Mouse (Mus musculus): ENCODE measurements around the gene Gm438.
"Not testable (repeated sequence)": the region's sequence is repeated elsewhere in the genome, so short reads cannot be mapped to it uniquely, and the experiment has no call there.

Gm438 gene

GRCm38 (mm10) chr4:144786483-144786882 is at the start of gene Gm438:
Gene Gm438 (minus strand): TSS chr4:144786583.
- DNase-seq (ENCODE audit: low read depth, low spot score), result no peak

- DNase-seq (ENCODE audit: low read depth, low spot score), result no peak
Observed at GRCm38 (mm10) chr4:144824706-144825105, 38.3 kb upstream of the Gm438 start.

- no peak for DNase-seq (ENCODE audit: low read depth, low spot score)
Observed at GRCm38 (mm10) chr4:144823996-144824395, 37.6 kb upstream of the Gm438 start.

GRCm38 (mm10) chr4:144807135-144807534 is 20.8 kb upstream of the Gm438 start:
- DNase-seq (ENCODE audit: low read depth, low spot score), result not testable (repeated sequence)

- no peak for DNase-seq (ENCODE audit: low read depth, low spot score)
Observed at GRCm38 (mm10) chr4:144803633-144804032, 17.2 kb upstream of the Gm438 start.

- no peak for DNase-seq (ENCODE audit: low read depth, low spot score)
Observed at GRCm38 (mm10) chr4:144790141-144790540, 3.8 kb upstream of the Gm438 start.

GRCm38 (mm10) chr4:144782476-144783197 is 3.7 kb downstream of the Gm438 start:
- no peak for DNase-seq (ENCODE audit: low read depth, low spot score)

GRCm38 (mm10) chr4:144765722-144766121 is 20.7 kb downstream of the Gm438 start:
- DNase-seq (ENCODE audit: low read depth, low spot score), result no peak

GRCm38 (mm10) chr4:144749139-144749538 is 37.2 kb downstream of the Gm438 start:
- no peak for DNase-seq (ENCODE audit: low read depth, low spot score)

Data from A20 (cell line).